Mouse (Mus musculus): ENCODE data around the gene Svbp. TPM values are rescaled to one million over a fixed set of nuclear protein-coding genes. Genes with fewer than 3 reads are reported as not detected.

Svbp gene
- total and polyA plus RNA-seq, 3 experiments: 15.7 to 23.5 (median 15.8) TPM

- DNase-seq (ENCODE audit: extremely low read depth): no peak
- Histone ChIP-seq H3K4me3 (replicated peaks in 1 of 3; ENCODE audit: low read depth in 2 of 3, low read length in 2 of 3, poor library complexity in 1 of 3) (no peak overlapping the region), H3K9me3 (replicated peaks; ENCODE audit: low read length) (no peaks in the 10 kb centered on the region), H3K36me3 (replicated peaks in 1 of 2; ENCODE audit: control insufficient read depth in 1 of 2, insufficient read depth in 1 of 2, low read length in 1 of 2) (peaks cover 24 to 87% of the 10 kb centered on the region in 2 experiments), H3K4me2 (ENCODE audit: insufficient read depth, low read depth, poor library complexity, severe bottlenecking) (no peak overlapping the region), H3K27me3 (replicated peaks) (no peaks in the 10 kb centered on the region), H3K4me1 (ENCODE audit: control insufficient read depth in 1 of 2, insufficient read depth in 2 of 2) (peaks cover 0 to 20% of the 10 kb centered on the region in 2 experiments; a peak in 2 of 4 replicates), H3K9ac (ENCODE audit: insufficient read depth, low read depth) (no peak overlapping the region), H3K79me2 (replicated peaks; ENCODE audit: control insufficient read depth, extremely low read depth, insufficient read depth, poor library complexity, severe bottlenecking) (no peaks in the 10 kb centered on the region), H3K27ac (ENCODE audit: insufficient read depth, low read depth) (no peak overlapping the region)
- dilution Hi-C loops (cut with MboI; ENCODE audit: extremely low pct_ligation_motif_present, extremely low pct_unique_long_range_greater_than_20kb, low sequenced_read_pairs) (no loop called here), in situ Hi-C loops (cut with MboI; ENCODE audit: low pct_ligation_motif_present, low pct_unique_long_range_greater_than_20kb, low sequenced_read_pairs) (loop anchor here (10.0 kb wide), 1 partner anchor 292 kb away; the partner anchor contains the start of genes Foxj3 and Frg2f1)
- TF ChIP-seq ELF1 (IDR thresholded peaks at IDR 0.05; ENCODE audit: low read depth, low read length): no peak
- TF ChIP-seq USF1 (IDR thresholded peaks at IDR 0.05; ENCODE audit: low read depth, low read length): no peak
- TF ChIP-seq ZKSCAN1 (IDR thresholded peaks at IDR 0.05; ENCODE audit: borderline replicate concordance, low read depth, low read length): no peak
Observed at GRCm38 (mm10) chr4:119242571-119242970, 47.5 kb downstream of the Svbp start.

- Histone ChIP-seq H3K9ac (ENCODE audit: insufficient read depth, low read depth) (no peak overlapping the region), H3K27ac (ENCODE audit: insufficient read depth, low read depth) (no peak overlapping the region), H3K36me3 (replicated peaks in 1 of 2; ENCODE audit: control insufficient read depth in 1 of 2, insufficient read depth in 1 of 2, low read length in 1 of 2) (peaks cover 24 to 82% of the 10 kb centered on the region in 2 experiments), H3K4me2 (ENCODE audit: insufficient read depth, low read depth, poor library complexity, severe bottlenecking) (no peak overlapping the region), H3K4me1 (ENCODE audit: control insufficient read depth in 1 of 2, insufficient read depth in 2 of 2) (no peaks in the 10 kb centered on the region), H3K27me3 (replicated peaks) (no peaks in the 10 kb centered on the region), H3K9me3 (replicated peaks; ENCODE audit: low read length) (no peaks in the 10 kb centered on the region), H3K79me2 (replicated peaks; ENCODE audit: control insufficient read depth, extremely low read depth, insufficient read depth, poor library complexity, severe bottlenecking) (no peaks in the 10 kb centered on the region), H3K4me3 (replicated peaks in 1 of 3; ENCODE audit: low read depth in 2 of 3, low read length in 2 of 3, poor library complexity in 1 of 3) (no peak overlapping the region)
- no peak for TF ChIP-seq ETS1 (conservative IDR thresholded peaks at IDR 0.05; ENCODE audit: low read depth, low read length)
- no peak for TF ChIP-seq CTCF (conservative IDR thresholded peaks at IDR 0.05 in 1 of 2, IDR thresholded peaks at IDR 0.05 in 1 of 2; ENCODE audit: low read depth in 2 of 2, low read length in 2 of 2)
- TF ChIP-seq PAX5 (IDR thresholded peaks at IDR 0.05; ENCODE audit: low read length): no peak
- no peak for TF ChIP-seq MAX (IDR thresholded peaks at IDR 0.05; ENCODE audit: low read length)
- no peak for DNase-seq (ENCODE audit: extremely low read depth)
- in situ Hi-C loops (cut with MboI; ENCODE audit: low pct_ligation_motif_present, low pct_unique_long_range_greater_than_20kb, low sequenced_read_pairs) (loop anchor here (10.0 kb wide), 1 partner anchor 290 kb away; the partner anchor contains the start of genes Foxj3 and Frg2f1), dilution Hi-C loops (cut with MboI; ENCODE audit: extremely low pct_ligation_motif_present, extremely low pct_unique_long_range_greater_than_20kb, low sequenced_read_pairs) (no loop called here)
Observed at GRCm38 (mm10) chr4:119244468-119245240, 49.5 kb downstream of the Svbp start.

GRCm38 (mm10) chr4:119245556-119245955 lies 50.5 kb downstream of the Svbp start:
- no peak overlapping the region for H3K9ac ChIP-seq (ENCODE audit: insufficient read depth, low read depth)
- no peak overlapping the region for H3K27ac ChIP-seq (ENCODE audit: insufficient read depth, low read depth)
- DNase-seq (ENCODE audit: extremely low read depth): no peak
- no peaks in the 10 kb centered on the region for H3K27me3 ChIP-seq (replicated peaks)
- dilution Hi-C loops (cut with MboI; ENCODE audit: extremely low pct_ligation_motif_present, extremely low pct_unique_long_range_greater_than_20kb, low sequenced_read_pairs) (no loop called here), in situ Hi-C loops (cut with MboI; ENCODE audit: low pct_ligation_motif_present, low pct_unique_long_range_greater_than_20kb, low sequenced_read_pairs) (loop anchor here (10.0 kb wide), 1 partner anchor 289 kb away; the partner anchor contains the start of genes Foxj3 and Frg2f1)
- H3K9me3 ChIP-seq (replicated peaks; ENCODE audit: low read length): no peaks in the 10 kb centered on the region
- no peak overlapping the region for H3K4me3 ChIP-seq (replicated peaks in 1 of 3; ENCODE audit: low read depth in 2 of 3, low read length in 2 of 3, poor library complexity in 1 of 3)
- peaks cover 24 to 78% of the 10 kb centered on the region in 2 experiments for H3K36me3 ChIP-seq (replicated peaks in 1 of 2; ENCODE audit: control insufficient read depth in 1 of 2, insufficient read depth in 1 of 2, low read length in 1 of 2)
- no peaks in the 10 kb centered on the region for H3K4me1 ChIP-seq (ENCODE audit: control insufficient read depth in 1 of 2, insufficient read depth in 2 of 2)
- H3K4me2 ChIP-seq (ENCODE audit: insufficient read depth, low read depth, poor library complexity, severe bottlenecking): no peak overlapping the region
- no peak for TF ChIP-seq MEF2A (IDR thresholded peaks at IDR 0.05; ENCODE audit: borderline replicate concordance, low read depth, low read length)
- TF ChIP-seq USF2 (conservative IDR thresholded peaks at IDR 0.05; ENCODE audit: low read depth, low read length): no peak
- TF ChIP-seq ZKSCAN1 (IDR thresholded peaks at IDR 0.05; ENCODE audit: borderline replicate concordance, low read depth, low read length): no peak
- no peak for TF ChIP-seq MAZ (IDR thresholded peaks at IDR 0.05; ENCODE audit: low read depth, low read length)
- TF ChIP-seq PAX5 (IDR thresholded peaks at IDR 0.05; ENCODE audit: low read length): no peak
- no peak for TF ChIP-seq JUN (IDR thresholded peaks at IDR 0.05; ENCODE audit: insufficient read depth, low read depth, low read length)
- no peak for TF ChIP-seq GABPA (IDR thresholded peaks at IDR 0.05; ENCODE audit: insufficient replicate concordance, low read depth, low read length)
- TF ChIP-seq UBTF (IDR thresholded peaks at IDR 0.05; ENCODE audit: low read depth, low read length): no peak
- no peak for TF ChIP-seq HCFC1 (IDR thresholded peaks at IDR 0.05; ENCODE audit: low read depth, low read length)
- no peak for TF ChIP-seq SIN3A (IDR thresholded peaks at IDR 0.05; ENCODE audit: low read length)
- TF ChIP-seq TCF12 (IDR thresholded peaks at IDR 0.05; ENCODE audit: low read depth, low read length): no peak
- no peak for TF ChIP-seq MAFK (IDR thresholded peaks at IDR 0.05; ENCODE audit: insufficient replicate concordance, low read length)
- no peak for TF ChIP-seq JUND (conservative IDR thresholded peaks at IDR 0.05; ENCODE audit: low read depth, low read length)
- no peak for TF ChIP-seq MYC (IDR thresholded peaks at IDR 0.05; ENCODE audit: low read depth, low read length)
- TF ChIP-seq SMC3 (IDR thresholded peaks at IDR 0.05; ENCODE audit: low read depth, low read length): no peak
- TF ChIP-seq TBP (conservative IDR thresholded peaks at IDR 0.05; ENCODE audit: low read depth, low read length): no peak
- TF ChIP-seq CTCF (conservative IDR thresholded peaks at IDR 0.05 in 1 of 2, IDR thresholded peaks at IDR 0.05 in 1 of 2; ENCODE audit: low read depth in 2 of 2, low read length in 2 of 2): no peak
- TF ChIP-seq ZMIZ1 (IDR thresholded peaks at IDR 0.05; ENCODE audit: low read depth, low read length): no peak
- TF ChIP-seq ZC3H11A (IDR thresholded peaks at IDR 0.05; ENCODE audit: low read depth, low read length): no peak
- no peaks in the 10 kb centered on the region for H3K79me2 ChIP-seq (replicated peaks; ENCODE audit: control insufficient read depth, extremely low read depth, insufficient read depth, poor library complexity, severe bottlenecking)

Measured in CH12.LX (cell line).